Mouse (Mus musculus): ENCODE results near the gene Umad1.
"Not testable (repeated sequence)": the region's sequence is repeated elsewhere in the genome, so short reads cannot be mapped to it uniquely, and the experiment has no call there.

The Umad1 gene

DNA sequence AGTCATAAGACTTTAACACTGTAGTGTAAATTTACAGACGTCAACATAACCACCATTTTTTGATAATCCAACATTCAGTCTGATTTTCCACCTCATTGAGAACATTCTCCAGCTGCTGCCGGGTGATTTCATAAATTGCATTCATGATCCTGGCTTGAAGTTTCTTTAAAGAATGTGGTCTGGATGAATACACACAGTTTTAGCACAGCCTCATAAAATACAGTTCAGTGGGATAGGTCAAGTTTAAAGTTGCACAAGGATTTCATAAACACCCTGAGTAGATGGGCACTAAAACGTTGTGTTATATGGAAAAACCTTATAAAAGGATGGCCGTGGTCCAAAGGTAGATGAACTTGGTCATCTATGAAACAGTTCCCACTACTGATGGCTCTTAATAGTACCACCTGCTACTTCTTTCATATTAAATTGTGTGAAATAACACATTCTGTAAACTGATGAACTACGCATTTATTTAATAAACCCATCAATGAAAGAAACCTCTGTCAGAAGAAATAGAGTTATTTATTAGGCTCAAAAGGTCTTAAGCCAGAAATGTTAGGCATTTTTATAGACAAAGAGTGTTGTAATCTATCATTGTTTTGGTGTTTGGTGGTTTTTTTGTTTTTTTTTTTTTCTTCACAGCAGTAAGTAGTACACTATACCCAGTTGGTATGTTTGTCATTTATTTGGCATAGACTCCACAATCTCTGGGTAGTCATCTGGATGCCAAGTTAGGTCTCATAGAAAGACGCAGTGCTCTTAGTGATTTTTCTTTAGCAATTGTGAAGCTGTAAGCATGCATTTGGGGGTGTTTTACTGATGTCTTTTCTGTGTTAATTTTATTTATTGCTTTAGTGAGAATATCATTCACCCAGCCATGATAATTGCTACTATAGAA is 49.0 kb downstream of the Umad1 start:
- in situ Hi-C loops (cut with MboI, MseI), result no loop called here

DNA sequence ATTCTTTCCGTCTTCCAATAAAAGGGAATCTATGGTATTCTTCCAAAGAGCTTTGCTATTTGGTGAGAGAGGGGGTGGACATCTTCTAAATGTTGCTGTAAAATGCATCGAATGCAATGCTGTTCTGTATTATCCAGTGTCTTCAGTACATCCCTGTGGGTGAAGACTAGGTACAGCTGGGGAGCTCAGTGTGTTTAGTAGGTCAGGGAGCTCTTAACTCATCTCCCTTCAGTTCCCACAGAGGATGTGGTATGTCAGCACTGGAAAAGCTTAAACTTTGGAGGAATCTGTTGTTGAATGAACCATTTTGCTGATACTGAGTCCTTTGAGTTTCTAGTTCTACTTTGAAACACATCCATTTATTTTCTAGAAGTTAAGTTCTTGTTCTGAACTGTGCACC is 53.5 kb downstream of the Umad1 start:
- in situ Hi-C loops (cut with MboI, MseI), result no loop called here

- in situ Hi-C loops (cut with MboI, MseI), result no loop called here
These were observed 57.1 kb downstream of the Umad1 start for GRCm38 (mm10) chr6:8316201-8316600.

DNA sequence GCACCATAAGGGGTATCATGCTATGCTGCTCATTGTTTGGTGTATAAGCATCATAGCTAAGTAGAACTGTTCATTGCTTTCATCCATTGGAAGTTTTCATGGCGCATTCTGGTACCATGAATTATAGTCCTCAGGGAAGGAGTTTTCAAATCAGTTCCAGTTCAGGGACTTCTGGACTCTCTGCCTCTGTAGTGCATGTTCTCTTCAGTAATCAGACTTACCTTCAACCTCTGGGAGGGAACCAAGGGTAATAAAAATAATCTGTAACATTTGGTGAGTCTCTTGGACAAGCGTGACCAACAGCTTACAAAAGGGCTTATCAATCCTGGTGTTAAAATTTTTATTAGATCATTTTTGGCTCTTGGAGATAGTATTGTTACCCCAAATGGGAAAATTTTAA is 60.5 kb downstream of the Umad1 start:
- in situ Hi-C loops (cut with MboI, MseI), result no loop called here

- in situ Hi-C loops (cut with MboI, MseI), result not testable (repeated sequence)
These were observed 72.4 kb downstream of the Umad1 start for GRCm38 (mm10) chr6:8331496-8331895.

- in situ Hi-C loops (cut with MboI, MseI), result no loop called here
These were observed 74.3 kb downstream of the Umad1 start for GRCm38 (mm10) chr6:8333380-8333779.

GRCm38 (mm10) chr6:8336487-8337390 is 77.7 kb downstream of the Umad1 start:
- in situ Hi-C loops (cut with MboI, MseI), result no loop called here

DNA sequence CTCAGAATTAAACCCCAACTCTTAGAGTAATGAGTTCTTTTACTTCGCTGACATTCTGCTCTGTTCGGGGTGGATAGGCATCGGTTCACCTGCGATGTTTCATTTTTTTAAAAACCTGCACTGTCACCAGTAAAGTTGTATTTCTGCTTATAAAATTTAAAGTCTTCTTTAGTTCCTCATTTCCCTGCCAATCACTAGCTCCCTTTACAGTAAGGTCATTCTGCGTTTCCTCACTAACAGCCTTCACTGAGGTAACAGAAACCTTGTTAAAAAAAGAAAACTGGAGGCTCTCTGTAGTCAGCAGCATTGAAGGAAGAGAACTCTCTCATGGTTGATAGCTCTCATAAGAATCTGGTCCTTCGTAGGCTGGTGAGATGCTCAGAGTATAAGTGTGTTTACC is 80.4 kb downstream of the Umad1 start:
- in situ Hi-C loops (cut with MboI, MseI), result no loop called here

GRCm38 (mm10) chr6:8343271-8343670 is 84.2 kb downstream of the Umad1 start:
- in situ Hi-C loops (cut with MboI, MseI), result no loop called here

DNA sequence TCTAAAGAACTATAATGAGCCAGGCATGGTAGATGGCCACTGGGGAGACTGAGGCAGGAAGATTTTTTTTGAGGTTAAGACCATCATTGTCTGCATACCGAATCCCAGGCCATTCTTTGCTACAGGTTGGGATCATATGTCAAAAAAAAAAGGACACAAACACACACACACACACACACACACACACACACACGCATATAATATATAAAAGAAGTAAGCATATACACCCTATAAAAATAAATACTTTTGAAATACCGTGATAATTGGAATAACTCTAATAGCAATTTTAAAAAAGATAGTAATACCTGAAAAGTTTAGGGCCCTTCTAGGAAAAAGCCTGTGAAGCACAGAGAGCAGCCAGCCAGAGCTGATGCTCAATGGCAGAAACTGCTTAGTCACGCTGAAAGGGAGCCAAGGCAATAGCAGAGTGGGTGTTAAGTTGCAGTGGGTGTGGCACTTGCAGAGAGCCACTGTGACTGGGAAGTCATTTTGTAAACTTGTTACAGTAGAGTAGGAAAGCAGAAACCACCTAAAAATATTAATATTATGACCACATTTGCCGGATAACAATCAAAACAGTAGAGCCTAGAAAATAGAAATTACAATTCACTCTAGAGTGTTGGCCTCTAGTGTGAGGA is 86.2 kb downstream of the Umad1 start:
- in situ Hi-C loops (cut with MboI, MseI), result no loop called here

GRCm38 (mm10) chr6:8347154-8347553 is 88.1 kb downstream of the Umad1 start:
- in situ Hi-C loops (cut with MboI, MseI), result no loop called here

GRCm38 (mm10) chr6:8348344-8348743 is 89.3 kb downstream of the Umad1 start:
- in situ Hi-C loops (cut with MboI, MseI), result no loop called here

- in situ Hi-C loops (cut with MboI, MseI), result no loop called here
These were observed 90.1 kb downstream of the Umad1 start for GRCm38 (mm10) chr6:8349060-8349670.

- in situ Hi-C loops (cut with MboI, MseI), result no loop called here
These were observed 92.4 kb downstream of the Umad1 start for GRCm38 (mm10) chr6:8351507-8351906.

DNA sequence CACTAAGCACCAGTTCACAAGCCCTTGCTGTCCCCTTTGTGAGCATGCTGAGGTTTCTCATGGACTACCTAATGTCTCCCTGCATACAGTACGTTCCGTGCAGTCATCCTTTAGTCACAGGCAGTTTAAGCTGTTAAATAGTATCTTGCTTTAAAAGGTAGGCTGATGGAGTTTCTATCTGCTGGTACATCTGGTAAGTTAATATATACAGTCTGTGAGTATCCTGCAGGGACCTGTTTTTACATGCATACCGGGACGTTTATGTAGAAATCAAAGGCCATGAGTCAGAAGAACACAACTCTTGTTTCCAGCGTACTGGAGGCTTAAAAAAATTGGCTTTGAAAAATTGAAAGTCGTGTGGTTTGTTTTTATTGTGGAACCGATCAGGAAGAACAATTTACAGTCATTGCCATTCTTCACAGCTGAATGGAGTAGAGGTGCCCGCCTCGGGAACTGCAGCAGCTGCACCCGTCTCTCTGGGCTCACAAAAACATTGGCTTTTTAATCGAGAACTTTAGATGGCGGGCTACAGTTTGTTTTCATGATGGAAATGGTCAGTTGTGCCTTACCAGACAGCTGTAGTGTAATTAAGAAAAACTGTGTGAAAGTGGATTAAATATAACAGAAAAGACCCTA is 93.6 kb downstream of the Umad1 start:
- in situ Hi-C loops (cut with MboI, MseI), result no loop called here

GRCm38 (mm10) chr6:8353461-8353860 is 94.4 kb downstream of the Umad1 start:
- in situ Hi-C loops (cut with MboI, MseI), result no loop called here

DNA sequence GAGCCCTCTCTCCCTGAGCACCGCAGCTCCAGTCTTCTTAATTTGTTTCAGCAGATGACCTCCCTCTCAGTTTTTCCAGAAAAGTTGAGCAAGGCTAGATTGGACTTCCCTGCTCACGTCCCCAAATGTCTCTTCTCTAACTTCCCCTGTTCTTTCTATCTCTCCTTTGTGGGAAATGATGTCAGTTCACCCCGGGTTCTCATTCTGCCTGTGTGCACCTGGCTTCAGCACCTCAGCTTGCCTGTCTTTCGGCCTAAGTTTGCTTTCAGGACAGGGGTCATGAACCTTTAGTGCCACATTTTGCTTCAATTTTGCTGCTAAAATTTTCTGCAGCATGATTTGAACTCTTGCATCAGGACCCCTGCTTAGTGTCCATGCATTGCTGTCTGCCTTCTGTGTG is 95.8 kb downstream of the Umad1 start:
- in situ Hi-C loops (cut with MboI, MseI), result no loop called here

GRCm38 (mm10) chr6:8358232-8358631 is 99.1 kb downstream of the Umad1 start:
- in situ Hi-C loops (cut with MboI, MseI), result no loop called here

GRCm38 (mm10) chr6:8358782-8359181 is 99.7 kb downstream of the Umad1 start:
- in situ Hi-C loops (cut with MboI, MseI), result no loop called here

DNA sequence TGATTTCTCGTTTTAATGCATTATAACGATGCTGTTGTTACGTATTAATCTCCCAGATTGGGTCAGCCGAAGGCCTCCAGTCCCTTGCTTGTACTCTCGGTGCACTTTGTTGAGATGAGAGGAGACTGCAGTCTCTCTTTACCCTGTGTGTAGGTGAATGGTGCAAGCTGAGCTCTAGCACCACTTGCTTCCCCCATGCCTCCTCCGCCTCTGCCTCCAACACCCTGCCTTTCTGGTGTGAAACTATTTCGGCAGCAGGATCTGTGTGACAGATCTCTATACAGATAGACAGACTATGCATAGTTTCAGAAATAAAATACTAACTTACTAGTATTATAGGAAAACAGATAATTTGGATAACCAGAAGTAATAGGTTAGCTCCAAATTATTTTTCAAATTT is 101.7 kb downstream of the Umad1 start:
- in situ Hi-C loops (cut with MboI, MseI), result no loop called here

Measured in T-helper 1 cell (primary cell).